Mouse (Mus musculus) heart, adult 18-20 months (tissue): ENCODE results near the gene Ifitm3. TPM values are rescaled to one million over a fixed set of nuclear protein-coding genes. Genes with fewer than 3 reads are reported as not detected.
"Not testable (repeated sequence)": the region's sequence is repeated elsewhere in the genome, so short reads cannot be mapped to it uniquely, and the experiment has no call there.

ENCODE experiments used
- DNase-seq, 2 experiments: peaks; one replicate each; pipeline ENCODE4 v3.0.0; 2021 to 2022; ENCODE audit warnings: mixed read lengths in 1 of 2
- total RNA-seq, 2 experiments: library from RNA; stranded (reverse); gene quantifications; 2 replicates each; pipeline ENCODE4 v1.2.3; 2021

Ifitm3 gene
- total RNA-seq, 2 experiments from 2014 or later: 94.8 to 129 TPM

- no peak for DNase-seq
Observed at GRCm38 (mm10) chr7:141000881-141001708, 9.5 kb downstream of the Ifitm3 start.

DNA sequence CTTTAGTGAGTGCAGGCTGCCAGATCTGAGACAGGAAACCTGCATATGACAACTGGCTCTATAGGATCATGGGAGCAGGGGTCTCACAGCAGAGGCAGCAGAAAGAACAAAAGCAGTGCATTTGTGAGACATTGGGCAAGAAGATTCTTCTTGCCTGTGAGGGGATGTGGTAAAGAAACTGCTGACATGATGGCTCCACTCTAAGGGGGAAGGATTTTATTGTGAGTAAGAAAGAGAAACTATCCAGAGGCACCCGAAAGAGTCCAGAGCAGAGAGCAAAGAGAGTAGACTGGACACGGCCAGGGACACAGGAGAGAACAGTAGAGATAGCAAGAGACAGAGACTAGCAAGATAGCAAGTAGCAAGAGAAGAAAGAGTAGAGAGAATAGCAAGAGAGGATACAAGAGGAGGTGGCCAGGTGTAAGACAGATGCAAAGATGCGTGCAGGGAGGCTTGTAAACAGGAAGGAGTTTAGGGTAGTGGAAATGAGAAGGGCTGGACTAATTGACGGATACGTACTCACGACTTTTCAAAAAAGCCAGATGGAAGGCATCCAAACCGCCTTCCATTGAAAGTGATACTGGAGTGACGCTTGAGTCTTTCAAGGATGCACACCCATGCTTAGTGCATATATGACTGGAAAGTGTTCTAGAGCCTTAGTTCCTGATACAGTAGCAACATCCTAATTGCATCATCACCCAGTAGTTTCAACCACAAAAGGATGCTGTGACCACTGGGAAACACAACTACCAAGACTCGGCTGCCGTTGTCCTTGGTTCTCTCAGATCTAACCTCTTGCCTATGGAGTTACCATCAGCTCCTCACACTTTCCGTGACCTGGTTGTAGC, 11.5 kb downstream of the Ifitm3 start:
- DNase-seq: no peak

DNA sequence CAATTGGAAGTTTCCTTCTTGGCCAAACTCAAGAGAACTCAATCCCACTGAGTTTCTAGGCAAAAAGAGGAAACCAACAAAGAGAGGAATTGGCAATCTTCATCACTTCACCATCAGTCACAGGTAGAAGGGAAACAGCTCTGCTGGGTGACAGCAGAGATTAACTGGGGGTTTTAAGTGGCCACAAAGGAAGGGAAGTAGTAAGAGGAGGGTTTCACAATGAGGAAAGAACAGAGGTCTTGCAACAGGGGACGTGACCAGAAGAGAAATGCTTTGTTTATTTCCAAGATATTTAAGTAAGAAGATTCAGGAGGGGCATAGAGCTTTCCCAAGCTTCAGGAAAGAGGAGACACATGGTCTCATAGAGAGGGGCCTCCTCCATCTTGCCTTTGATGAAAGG, 12.8 kb downstream of the Ifitm3 start:
- no peak for DNase-seq

DNA sequence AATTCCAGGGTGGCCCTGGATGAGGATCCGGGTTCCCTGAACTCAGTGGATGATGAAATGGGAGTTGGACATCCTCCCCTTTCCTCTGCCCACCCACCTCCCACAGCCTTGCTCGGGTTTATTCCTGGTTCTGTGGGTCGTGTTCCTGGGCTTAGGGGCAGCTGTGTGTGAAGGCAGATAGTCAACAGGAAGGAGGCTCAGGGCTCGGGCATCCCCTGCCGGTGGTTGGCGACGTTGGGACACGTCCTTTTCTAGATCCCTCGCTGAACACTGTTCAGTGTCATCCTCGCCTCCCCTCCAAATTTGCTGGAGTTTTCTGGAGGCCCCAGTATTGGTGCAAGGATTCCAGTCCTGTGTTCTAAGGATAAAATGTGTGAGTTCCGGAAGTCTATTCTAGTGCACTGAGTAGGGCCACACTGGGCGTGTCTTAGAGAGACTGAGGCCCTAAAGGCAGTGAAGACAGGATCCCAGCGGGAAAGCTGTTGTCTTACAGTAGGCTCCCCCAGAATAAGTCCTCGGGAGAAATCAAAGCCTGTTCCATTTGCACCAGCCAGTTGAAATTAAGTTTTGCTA, 19.4 kb downstream of the Ifitm3 start:
- no peak for DNase-seq

- DNase-seq: no peak
Observed at GRCm38 (mm10) chr7:140990622-140991021, 19.9 kb downstream of the Ifitm3 start.

DNA sequence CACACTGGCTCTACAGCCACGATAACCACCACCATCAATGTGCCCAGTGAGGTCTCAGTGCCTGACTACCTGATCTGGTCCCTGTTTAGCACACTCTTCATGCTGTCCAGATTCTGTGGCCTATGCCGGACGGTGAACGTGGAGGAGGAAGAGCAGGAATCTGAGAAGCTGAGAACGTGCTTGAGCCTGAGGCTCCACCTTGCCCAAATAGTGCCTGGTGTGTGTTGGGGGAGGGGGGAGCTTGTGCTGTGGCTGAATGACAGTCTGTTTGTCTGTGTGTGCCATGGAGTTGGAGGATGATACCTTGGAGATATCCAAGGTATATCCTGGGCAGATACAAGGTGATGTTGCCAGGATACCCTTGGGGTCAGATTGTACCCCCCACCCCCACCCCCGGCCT, 20.4 kb downstream of the Ifitm3 start:
- DNase-seq: no peak

DNA sequence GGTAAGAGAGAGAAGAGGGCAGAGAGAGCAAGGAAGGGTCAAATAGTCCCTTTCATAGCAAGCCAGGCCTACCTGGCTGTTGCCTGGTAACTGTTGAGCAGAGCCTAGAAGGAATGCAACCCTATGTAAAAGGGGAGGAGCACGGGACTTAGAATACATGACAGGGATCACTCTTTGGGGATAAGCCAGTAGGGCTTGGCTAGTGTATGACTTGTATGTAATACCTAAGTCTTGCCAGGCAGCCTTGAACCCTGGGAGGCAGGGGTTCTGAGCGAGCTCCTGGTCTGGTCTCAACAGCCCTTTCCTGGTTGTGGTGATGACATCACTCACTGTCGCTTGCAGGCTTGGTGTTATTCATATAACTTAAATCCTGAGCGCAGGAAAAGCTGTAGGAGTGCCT, 21.5 kb downstream of the Ifitm3 start:
- DNase-seq: no peak

GRCm38 (mm10) chr7:140987182-140988138, 23.1 kb downstream of the Ifitm3 start:
- no peak for DNase-seq

GRCm38 (mm10) chr7:140982971-140983370, 27.6 kb downstream of the Ifitm3 start:
- no peak for DNase-seq

GRCm38 (mm10) chr7:140981704-140982103, 28.9 kb downstream of the Ifitm3 start:
- no peak for DNase-seq

DNA sequence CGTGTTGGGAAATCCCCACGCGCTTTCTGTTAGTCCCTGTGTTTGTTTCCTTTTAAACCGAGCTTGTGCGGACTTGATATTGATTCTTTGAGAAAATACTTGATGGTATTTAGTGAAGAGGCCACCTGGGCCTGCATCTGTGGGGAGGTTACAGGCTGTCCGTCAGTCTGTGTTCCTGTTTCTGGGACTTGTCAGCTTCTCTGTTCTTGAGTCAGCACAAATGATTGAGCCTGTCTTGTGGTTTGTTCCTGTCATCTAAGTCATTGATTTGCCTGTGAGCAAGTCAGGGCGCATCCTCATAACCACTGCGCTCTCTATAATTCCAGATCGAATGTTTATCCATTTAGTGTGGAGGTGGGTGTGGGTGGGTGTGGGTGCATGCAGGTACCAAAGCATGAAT, 33.9 kb downstream of the Ifitm3 start:
- DNase-seq: not testable (repeated sequence)

DNA sequence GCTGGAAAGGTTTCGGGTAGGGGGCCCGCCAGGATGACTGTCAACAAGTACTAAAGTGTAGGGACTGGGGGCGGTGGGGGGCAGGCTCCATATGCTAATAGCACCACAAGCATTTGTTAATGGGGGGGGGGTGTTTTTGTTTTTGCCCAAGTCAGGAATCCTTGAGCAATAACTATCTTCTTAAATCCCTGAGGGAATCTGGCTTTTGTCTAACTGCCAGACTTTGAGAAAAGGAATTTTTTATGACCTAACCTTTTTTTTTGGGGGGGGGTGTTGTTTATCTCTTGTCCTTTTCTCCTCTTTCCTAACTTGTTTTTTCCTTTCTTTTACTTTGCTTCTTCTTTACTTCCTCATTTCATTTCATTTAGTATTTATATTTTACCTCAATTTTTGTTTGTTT, 35.1 kb downstream of the Ifitm3 start:
- peak in 1 of 2 experiments; percentile 27 for DNase-seq

GRCm38 (mm10) chr7:140974940-140975339, 35.6 kb downstream of the Ifitm3 start:
- peak in 1 of 2 experiments; percentile 22 for DNase-seq

GRCm38 (mm10) chr7:140973396-140974165, 37.0 kb downstream of the Ifitm3 start:
- DNase-seq: no peak

GRCm38 (mm10) chr7:140971479-140972171, 38.9 kb downstream of the Ifitm3 start:
- peak; percentile 64 to 74 for DNase-seq

GRCm38 (mm10) chr7:140970931-140971330, 39.6 kb downstream of the Ifitm3 start:
- no peak for DNase-seq

GRCm38 (mm10) chr7:140968710-140969109, 41.9 kb downstream of the Ifitm3 start:
- not testable (repeated sequence) for DNase-seq

- no peak for DNase-seq
Observed at GRCm38 (mm10) chr7:140967862-140968591, 42.5 kb downstream of the Ifitm3 start.

- DNase-seq: no peak
Observed at GRCm38 (mm10) chr7:140966921-140967320, 43.6 kb downstream of the Ifitm3 start, which contains the start of gene Ifitm1. Gene Ifitm1, plus strand, starts transcription at chr7:140967221.
